Mouse (Mus musculus): ENCODE measurements around the gene Actr1b.
A peak's percentile ranks its signal among the peaks of the same experiment; 100 is the strongest.

Gene Actr1b

GRCm38 (mm10) chr1:36714311-36714710 is at the start of gene Actr1b:
TSS of gene Actr1b (minus strand) at chr1:36714422.
- DNase-seq (ENCODE audit: low spot score in 2 of 2), result no peak

- DNase-seq (ENCODE audit: low spot score in 2 of 2), result peak; percentile 77
Observed at GRCm38 (mm10) chr1:36761568-36761967, 47.3 kb upstream of the Actr1b start, which contains the start of gene Zap70. TSS of gene Zap70 (plus strand) at chr1:36761798.

- no peak for DNase-seq (ENCODE audit: low spot score in 2 of 2)
Observed at GRCm38 (mm10) chr1:36761061-36761460, 46.8 kb upstream of the Actr1b start.

- DNase-seq (ENCODE audit: low spot score in 2 of 2), result no peak
Observed at GRCm38 (mm10) chr1:36760401-36760800, 46.2 kb upstream of the Actr1b start.

GRCm38 (mm10) chr1:36759076-36759475 is 44.9 kb upstream of the Actr1b start:
- DNase-seq (ENCODE audit: low spot score in 2 of 2), result no peak

- DNase-seq (ENCODE audit: low spot score in 2 of 2), result no peak
Observed at GRCm38 (mm10) chr1:36758553-36758952, 44.3 kb upstream of the Actr1b start.

GRCm38 (mm10) chr1:36753932-36754675 is 39.9 kb upstream of the Actr1b start:
- no peak for DNase-seq (ENCODE audit: low spot score in 2 of 2)

- DNase-seq (ENCODE audit: low spot score in 2 of 2), result peak in 1 of 2 experiments; percentile 72
Observed at GRCm38 (mm10) chr1:36746452-36746851, 32.2 kb upstream of the Actr1b start.

- DNase-seq (ENCODE audit: low spot score in 2 of 2), result no peak
Observed at GRCm38 (mm10) chr1:36745661-36746060, 31.4 kb upstream of the Actr1b start.

- DNase-seq (ENCODE audit: low spot score in 2 of 2), result peak; percentile 64 to 84
Observed at GRCm38 (mm10) chr1:36744268-36744944, 30.2 kb upstream of the Actr1b start.

- DNase-seq (ENCODE audit: low spot score in 2 of 2), result no peak
Observed at GRCm38 (mm10) chr1:36743046-36743445, 28.8 kb upstream of the Actr1b start.

- no peak for DNase-seq (ENCODE audit: low spot score in 2 of 2)
Observed at GRCm38 (mm10) chr1:36739231-36739630, 25.0 kb upstream of the Actr1b start.

GRCm38 (mm10) chr1:36737300-36737699 is 23.1 kb upstream of the Actr1b start:
- DNase-seq (ENCODE audit: low spot score in 2 of 2), result peak; percentile 72 to 88

GRCm38 (mm10) chr1:36724057-36724431 is 9.8 kb upstream of the Actr1b start:
- no peak for DNase-seq (ENCODE audit: low spot score in 2 of 2)

GRCm38 (mm10) chr1:36723146-36724056 is 9.2 kb upstream of the Actr1b start:
- peak in 1 of 2 experiments; percentile 18 for DNase-seq (ENCODE audit: low spot score in 2 of 2)

- no peak for DNase-seq (ENCODE audit: low spot score in 2 of 2)
Observed at GRCm38 (mm10) chr1:36718786-36719185, 4.6 kb upstream of the Actr1b start.

GRCm38 (mm10) chr1:36711104-36711503 is 3.1 kb downstream of the Actr1b start:
- DNase-seq (ENCODE audit: low spot score in 2 of 2), result no peak

GRCm38 (mm10) chr1:36709854-36710280 is 4.4 kb downstream of the Actr1b start, which contains the start of gene 4933424G06Rik:
TSS of gene 4933424G06Rik (plus strand) at chr1:36710149.
- DNase-seq (ENCODE audit: low spot score in 2 of 2), result peak; percentile 98 to 99

- peak; percentile 44 to 51 for DNase-seq (ENCODE audit: low spot score in 2 of 2)
Observed at GRCm38 (mm10) chr1:36709055-36709853, 5.0 kb downstream of the Actr1b start.

GRCm38 (mm10) chr1:36708626-36709025 is 5.6 kb downstream of the Actr1b start:
- no peak for DNase-seq (ENCODE audit: low spot score in 2 of 2)

- DNase-seq (ENCODE audit: low spot score in 2 of 2), result no peak
Observed at GRCm38 (mm10) chr1:36707797-36708196, 6.4 kb downstream of the Actr1b start.

Data from thymus, postnatal 10 days (tissue).